8 mouse cellular contexts compared by ENCODE assay signal in the genomic region with DNA sequence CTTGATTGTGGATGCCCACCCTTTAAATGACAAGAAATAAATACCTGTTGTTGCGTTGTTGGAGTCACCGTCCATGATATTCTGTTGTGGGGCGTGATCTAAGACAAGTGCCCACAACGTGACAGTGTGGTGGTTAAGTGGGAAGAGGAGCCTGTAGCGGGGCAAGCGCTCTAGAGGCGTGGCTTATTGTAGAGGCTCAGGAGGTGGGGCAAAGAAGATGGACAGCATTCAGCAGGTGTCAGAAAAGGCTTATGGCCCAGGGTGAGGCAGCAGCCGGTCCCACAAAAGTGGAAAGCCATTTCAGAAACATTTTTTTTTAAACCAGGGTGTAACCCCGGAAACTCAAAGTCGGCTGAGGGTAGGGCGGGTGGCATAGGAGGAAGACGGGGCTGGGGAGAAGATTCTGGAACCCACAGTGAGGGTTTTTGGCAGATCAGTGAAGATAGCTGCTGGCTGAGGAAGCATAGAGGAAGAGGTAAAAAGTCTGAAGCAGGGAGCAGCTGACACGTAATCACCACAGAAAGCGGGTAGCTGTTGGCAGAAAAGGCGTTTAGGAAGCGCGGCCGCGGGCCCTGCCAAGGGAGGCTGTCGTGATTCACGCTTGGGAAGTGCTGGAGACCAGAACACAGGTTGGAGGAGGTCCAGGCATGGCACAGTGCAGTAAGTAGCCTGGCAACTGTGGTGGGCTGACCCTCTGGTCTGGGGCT. TPM values are rescaled to one million over a fixed set of nuclear protein-coding genes. Genes with fewer than 3 reads are reported as not detected.
A peak's percentile ranks its signal among the peaks of the same experiment; 100 is the strongest.
DNase-seq lines count a peak whose midpoint lies in the region; TF ChIP-seq lines count a peak whose summit lies in the region.

No protein-coding gene starts in this region.

- H3K27ac ChIP-seq in gastrocnemius, adult 2 months = peak overlapping the region; percentile 28; the same call in 1 of the 2 replicates

- no peak for TF ChIP-seq CTCF in gastrocnemius, adult 2 months (IDR thresholded peaks at IDR 0.05)

- peak overlapping the region; percentile 43 for H3K4me3 ChIP-seq in gastrocnemius, adult 2 months

- intact Hi-C loops in gastrocnemius, adult 2 months (cut with DNase I) = loop anchor here (2.0 kb wide), 1 partner anchor 67 kb away; no protein-coding TSS in a partner anchor

- peak; percentile 31 for DNase-seq in adrenal gland, postnatal 14 days
- DNase-seq in adrenal gland, postnatal 4 days (ENCODE audit: low spot score in 2 of 2) = no peak
- peak; percentile 32 for DNase-seq in urinary bladder, postnatal 14 days (ENCODE audit: low spot score)
- no peak for DNase-seq in urinary bladder, adult 2 months (ENCODE audit: low spot score)
- peak; percentile 68 for DNase-seq in gastrocnemius, adult 2 months
- DNase-seq in layer of hippocampus, adult 8-10 months (ENCODE audit: low spot score in 2 of 2) = peak; percentile 71 to 72
- DNase-seq in naive thymus-derived CD4-positive, alpha-beta T cell, adult 2 months (ENCODE audit: low read depth) = peak; percentile 85
- no peak for DNase-seq in MN1 (ENCODE audit: low spot score)

RNA-seq across cellular contexts. Expression of a gene that starts 12.6 kb away (rescaled TPM):
- 13.2 and 34.2 TPM in 2 replicates for total RNA-seq in adrenal gland, postnatal 14 days (2021)
- total RNA-seq in adrenal gland, postnatal 4 days (2021) = 10 to 100 TPM; 21.5 to 22.3 TPM
- 8.5 and 12.4 TPM in 2 replicates for polyA plus RNA-seq in urinary bladder, adult 2 months (2012; rRNA removed)
- 1 to 10 TPM; 3.8 to 4.2 TPM for total RNA-seq in gastrocnemius, adult 2 months (2021)
- 10 to 100 TPM; 12.3 to 64.3 (median 33.4) TPM for total RNA-seq in layer of hippocampus, adult 8-10 months (2022)

RNA-seq across cellular contexts. Expression of a gene that starts 33.9 kb away (rescaled TPM):
- 0.64 and 3.6 TPM in 2 replicates for total RNA-seq in adrenal gland, postnatal 14 days (2021)
- 1 to 10 TPM; 2.0 to 2.2 TPM for total RNA-seq in adrenal gland, postnatal 4 days (2021)
- 5.6 and 6.3 TPM in 2 replicates for polyA plus RNA-seq in urinary bladder, adult 2 months (2012; rRNA removed)
- total RNA-seq in gastrocnemius, adult 2 months (2021) = under 1 TPM; 0.08 to 0.17 TPM
- 100 to 1,000 TPM in 2 of 4 experiments, 10 to 100 TPM in 2; 96.0 to 116 (median 105) TPM for total RNA-seq in layer of hippocampus, adult 8-10 months (2022)

Comparison
In these comparisons a context has a peak if more than half of its experiments do, and no peak if none do; other contexts are left out.
1. DNase-seq: peak in adrenal gland, postnatal 14 days (single experiment), urinary bladder, postnatal 14 days (single experiment), gastrocnemius, adult 2 months (single experiment), layer of hippocampus, adult 8-10 months (2 of 2) and naive thymus-derived CD4-positive, alpha-beta T cell, adult 2 months (single experiment); none in adrenal gland, postnatal 4 days (0 of 2), urinary bladder, adult 2 months (single experiment) and MN1 (single experiment).
2. RNA of a gene that starts 33.9 kb away (total RNA-seq): 96.0 to 116 TPM in layer of hippocampus, adult 8-10 months; 0.64 to 3.6 TPM in adrenal gland, postnatal 14 days, 2.0 to 2.2 TPM in adrenal gland, postnatal 4 days and 0.08 to 0.17 TPM in gastrocnemius, adult 2 months; every median in the first group is over 10 times any median in the second.